In genomic region chr11:104288835-104289198, GRCm38 (mm10) we compare ENCODE assay signal across 8 mouse cellular contexts. TPM values are rescaled to one million over a fixed set of nuclear protein-coding genes. Genes with fewer than 3 reads are reported as not detected.
DNase-seq lines count a peak whose midpoint lies in the region; ATAC-seq lines count a peak whose summit lies in the region.

No protein-coding gene starts in this region.

- no peaks in the 10 kb centered on the region; the same call in 1 of the 2 replicates for H3K27me3 ChIP-seq in hindbrain, embryonic 12.5 days
- H3K27me3 ChIP-seq in stomach, embryonic 14.5 days (ENCODE audit: control insufficient read depth, insufficient read depth, low read length): no peaks in the 10 kb centered on the region

- peak overlapping the region; percentile 49; the same call in 1 of the 2 replicates for H3K27ac ChIP-seq in hindbrain, embryonic 12.5 days
- H3K27ac ChIP-seq in stomach, embryonic 14.5 days (ENCODE audit: low read length): peak overlapping the region; percentile 3; the same call in 1 of the 2 replicates

- no peak overlapping the region for H3K4me3 ChIP-seq in hindbrain, embryonic 12.5 days
- no peak overlapping the region for H3K4me3 ChIP-seq in stomach, embryonic 14.5 days (ENCODE audit: low read depth, low read length)

- H3K4me1 ChIP-seq in hindbrain, embryonic 12.5 days: peaks cover 12% of the 10 kb centered on the region
- H3K4me1 ChIP-seq in stomach, embryonic 14.5 days (ENCODE audit: control insufficient read depth, insufficient read depth, low read length): 0 out of 2 replicates have a peak, but pooled peaks cover 4% of the 10 kb centered on the region

- peak; percentile 77 for ATAC-seq in cerebellum, adult (ENCODE audit: insufficient number of reproducible peaks, low FRiP score, low TSS enrichment)
- ATAC-seq in hindbrain, embryonic 12.5 days (ENCODE audit: low FRiP score): 0 out of 2 replicates have a peak, but pooled peaks have one; percentile 15
- ATAC-seq in stomach, embryonic 14.5 days (ENCODE audit: insufficient number of reproducible peaks, insufficient read depth, low FRiP score, low read depth): no peak

- no peak overlapping the region for H3K4me2 ChIP-seq in hindbrain, embryonic 12.5 days (replicated peaks)
- H3K4me2 ChIP-seq in stomach, embryonic 14.5 days (replicated peaks; ENCODE audit: low read depth, low read length): no peak overlapping the region

- DNase-seq in 3134 (ENCODE audit: extremely low read depth, insufficient read length, low spot score): peak; percentile 44
- peak; percentile 59 to 60 for DNase-seq in layer of hippocampus, postnatal 14 days (ENCODE audit: low spot score in 2 of 2)
- no peak for DNase-seq in spleen, postnatal 14 days (ENCODE audit: low spot score in 2 of 2)
- no peak for DNase-seq in spleen, postnatal 10 days (ENCODE audit: low spot score in 2 of 2)
- DNase-seq in embryo, embryonic 11 days: no peak

- no peak overlapping the region for H3K9ac ChIP-seq in hindbrain, embryonic 12.5 days
- no peak overlapping the region for H3K9ac ChIP-seq in stomach, embryonic 14.5 days (replicated peaks; ENCODE audit: low read depth, low read length)

- 0 out of 2 replicates have a peak, but pooled peaks cover 2% of the 10 kb centered on the region for H3K9me3 ChIP-seq in hindbrain, embryonic 12.5 days (replicated peaks)
- no peaks in the 10 kb centered on the region for H3K9me3 ChIP-seq in stomach, embryonic 14.5 days (ENCODE audit: control insufficient read depth, low read depth, low read length)

- 42% methylated on average over 6 of the region's 6 CpGs for WGBS in hindbrain, embryonic 12.5 days
- 54% methylated on average over 6 of the region's 6 CpGs for WGBS in stomach, embryonic 14.5 days

- peaks cover 25% of the 10 kb centered on the region for H3K36me3 ChIP-seq in hindbrain, embryonic 12.5 days
- no peaks in the 10 kb centered on the region for H3K36me3 ChIP-seq in stomach, embryonic 14.5 days (ENCODE audit: control insufficient read depth, insufficient read depth, low read length)

RNA-seq across cellular contexts. Expression of gene Mapt, which starts 57.6 kb away (rescaled TPM):
- 235 and 248 TPM in 2 replicates for polyA plus RNA-seq in hindbrain, embryonic 12.5 days (2016; fragmentation: Nextera tagmentation; extraction: Ambion mirVana)
- 100 to 1,000 TPM; 323 to 343 TPM for total RNA-seq in layer of hippocampus, postnatal 14 days (2021)
- polyA plus RNA-seq in stomach, embryonic 14.5 days (2014; fragmentation: Nextera tagmentation; extraction: Ambion mirVana): 17.5 and 18.5 TPM in 2 replicates

Comparison
In these comparisons a context has a peak if more than half of its experiments do, and no peak if none do; other contexts are left out.
1. DNase-seq: peak in 3134 (single experiment) and layer of hippocampus, postnatal 14 days (2 of 2); none in spleen, postnatal 14 days (0 of 2), spleen, postnatal 10 days (0 of 2) and embryo, embryonic 11 days (single experiment).
2. RNA of gene Mapt, which starts 57.6 kb away (polyA plus RNA-seq): 235 to 248 TPM in hindbrain, embryonic 12.5 days; 17.5 to 18.5 TPM in stomach, embryonic 14.5 days; every median in the first group is over 10 times any median in the second.